Mouse (Mus musculus) brown adipose tissue, adult 24 weeks (tissue): ENCODE data around the gene Sapcd1. TPM values are rescaled to one million over a fixed set of nuclear protein-coding genes. Genes with fewer than 3 reads are reported as not detected.
A peak's percentile ranks its signal among the peaks of the same experiment; 100 is the strongest.
"Not testable (repeated sequence)": the region's sequence is repeated elsewhere in the genome, so short reads cannot be mapped to it uniquely, and the experiment has no call there.

Experiments used
- H3K27ac ChIP-seq: fragments of 200-500 bp; replicated peaks from 2 replicates; pipeline ENCODE4 v1.5.1; 2012; ENCODE audit warnings: low read depth, mild to moderate bottlenecking, low read length
- H3K4me1 ChIP-seq: fragments of 200-500 bp; 2 replicates; pipeline ENCODE4 v1.6.1; 2012; ENCODE audit warnings: low read length, mixed read lengths; ENCODE audit not compliant: control insufficient read depth, insufficient read depth, insufficient read length
- H3K4me3 ChIP-seq: fragments of 200-500 bp; 2 replicates; pipeline ENCODE4 v1.5.1; 2012; ENCODE audit warnings: low read depth, mild to moderate bottlenecking, low read length, moderate library complexity; ENCODE audit not compliant: insufficient read depth
- polyA plus RNA-seq: library from polyadenylated mRNA; stranded (reverse); fragments of >200 nt; gene quantifications from 2 replicates; pipeline ENCODE4 v1.2.4, GENCODE M21; 2012; ENCODE audit not compliant: missing spikeins, insufficient read depth, insufficient read length

Gene Sapcd1
- polyA plus RNA-seq, 1 experiment = not detected

- peak within 1 kb of the TSS; percentile 86 for H3K27ac ChIP-seq
- peak within 1 kb of the TSS; percentile 63 for H3K4me3 ChIP-seq
These were observed 19.1 kb upstream of the Sapcd1 start, which contains the start of gene Msh5 for GRCm38 (mm10) chr17:35046681-35047455. Gene Msh5, minus strand, starts transcription at chr17:35046745.

DNA sequence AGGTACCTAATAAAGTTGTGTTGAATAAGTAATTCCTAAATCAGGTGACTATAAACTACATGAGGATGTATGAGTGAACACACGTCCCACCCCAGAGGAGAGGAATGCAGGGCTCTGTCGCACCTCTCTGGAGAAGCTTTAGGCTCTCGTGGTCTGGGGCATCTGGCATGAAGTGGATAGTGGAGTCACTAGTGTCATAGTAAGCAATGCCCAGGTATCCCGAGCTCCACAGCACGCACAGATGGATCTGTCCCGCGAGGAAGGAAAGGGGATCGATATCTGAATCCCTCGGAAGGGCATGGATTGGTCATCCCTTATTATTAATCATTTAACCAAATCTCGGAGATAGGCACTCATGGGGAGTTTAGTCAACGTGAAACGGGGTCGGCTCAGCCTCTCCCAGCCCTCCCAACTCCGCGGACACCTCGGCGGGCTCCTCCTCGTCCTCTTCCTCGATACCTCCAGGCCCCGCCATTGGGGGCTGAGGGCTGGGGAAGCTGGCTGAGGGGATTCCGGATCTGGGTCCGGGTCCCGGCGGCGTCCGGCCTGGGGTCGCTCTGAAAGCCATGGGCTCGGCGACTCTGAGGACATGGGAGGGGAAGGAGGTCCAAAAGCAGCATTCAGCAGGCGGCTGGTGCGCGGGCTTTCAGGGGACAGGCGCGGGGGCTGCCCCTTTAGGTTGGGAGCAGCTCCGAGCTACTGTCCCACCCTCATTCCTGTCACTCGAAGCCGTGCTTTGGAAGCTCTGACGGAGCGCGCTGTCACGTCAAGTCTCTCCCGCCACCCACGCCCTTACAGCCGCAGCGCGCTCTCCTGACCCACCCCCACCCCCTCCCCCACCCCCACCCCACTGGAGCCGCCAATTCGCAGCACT lies 18.2 kb upstream of the Sapcd1 start:
- Histone ChIP-seq H3K4me3 (peak overlapping the region; percentile 63), H3K4me1 (peaks cover 12% of the 10 kb centered on the region; the same call in 1 of the 2 replicates), H3K27ac (peak overlapping the region; percentile 57)

More at GRCm38 (mm10) chr17:35046681-35047455, 19.1 kb upstream of the Sapcd1 start, which contains the start of gene Msh5:
- peaks cover 12% of the 10 kb centered on the region; the same call in 1 of the 2 replicates for H3K4me1 ChIP-seq

DNA sequence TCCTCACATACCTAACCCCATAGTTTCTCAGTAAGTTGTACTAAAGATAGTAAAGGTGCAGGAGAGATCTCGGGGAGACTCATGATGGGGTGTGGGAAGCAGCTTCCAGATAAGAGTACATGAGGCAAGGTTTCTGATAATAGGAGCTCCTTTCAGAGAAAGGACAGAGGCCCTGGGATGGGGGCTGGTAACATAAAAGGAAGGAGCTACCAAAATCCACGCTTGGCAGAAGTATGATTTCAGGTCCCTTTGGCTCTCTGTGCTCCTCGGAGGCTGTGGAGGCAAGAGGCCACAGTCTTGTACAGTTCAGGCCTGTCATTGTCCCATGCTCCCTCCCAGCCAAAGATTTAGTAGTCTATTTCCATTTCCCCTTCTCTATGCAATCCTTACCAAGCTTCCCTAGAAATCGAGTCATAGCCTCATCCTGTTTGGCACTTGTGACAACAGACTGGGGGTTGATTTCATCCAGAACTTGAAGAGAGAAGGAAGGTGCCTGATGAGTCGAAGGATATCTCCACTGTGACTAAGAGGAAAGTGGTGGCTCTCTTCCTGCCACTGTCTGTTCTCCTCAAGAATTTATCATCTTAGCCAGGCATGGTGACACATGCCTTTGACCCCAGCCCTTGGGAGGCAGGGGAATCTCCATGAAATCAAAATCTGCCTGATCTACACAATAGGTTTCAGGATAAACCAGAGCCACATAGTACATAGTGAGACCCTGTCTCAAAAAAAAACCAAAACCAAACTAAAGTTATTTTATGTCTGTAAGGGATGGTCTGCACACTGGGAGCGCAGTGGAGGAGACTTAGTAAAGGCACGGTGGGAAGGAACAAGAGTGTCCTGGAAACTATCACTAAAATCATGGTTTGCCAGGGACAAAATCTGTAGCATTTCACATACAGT lies 17.3 kb upstream of the Sapcd1 start:
- Histone ChIP-seq H3K4me3 (no peak overlapping the region), H3K27ac (peak overlapping the region; percentile 26; the same call in 1 of the 2 replicates)

GRCm38 (mm10) chr17:35043794-35044193 lies 16.0 kb upstream of the Sapcd1 start:
- Histone ChIP-seq H3K4me3 (no peak overlapping the region), H3K4me1 (peaks cover 9% of the 10 kb centered on the region; the same call in 1 of the 2 replicates), H3K27ac (no peak overlapping the region)

More for the DNA sequence above, 17.3 kb upstream of the Sapcd1 start:
- H3K4me1 ChIP-seq = peaks cover 12% of the 10 kb centered on the region; the same call in 1 of the 2 replicates

- 0 out of 2 replicates have a peak, but pooled peaks cover 2% of the 10 kb centered on the region for H3K4me1 ChIP-seq
- H3K4me3 ChIP-seq = no peak overlapping the region
- H3K27ac ChIP-seq = no peak overlapping the region
These were observed 11.5 kb upstream of the Sapcd1 start for GRCm38 (mm10) chr17:35039121-35039873.

- H3K4me1 ChIP-seq = no peaks in the 10 kb centered on the region
- H3K4me3 ChIP-seq = no peak overlapping the region
- H3K27ac ChIP-seq = no peak overlapping the region
These were observed 7.1 kb upstream of the Sapcd1 start for GRCm38 (mm10) chr17:35034896-35035295.

DNA sequence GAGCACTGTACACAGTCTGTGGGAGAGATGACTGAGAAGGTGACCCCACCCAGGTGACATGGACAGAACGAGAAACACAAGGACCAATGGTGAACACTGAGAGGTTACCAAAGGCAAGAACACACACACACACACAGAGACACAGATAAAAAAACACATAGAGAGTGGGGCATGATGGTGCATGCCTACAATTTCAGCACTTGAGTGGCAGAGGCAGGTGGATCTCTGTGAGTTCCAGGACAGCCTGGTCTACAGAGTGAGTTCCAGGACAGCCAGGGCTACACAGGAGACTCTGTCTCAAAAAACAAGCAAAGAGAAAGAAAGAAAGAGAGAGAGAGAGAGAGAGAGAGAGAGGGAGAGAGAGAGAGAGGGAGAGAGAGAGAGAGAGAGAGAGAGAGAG lies 5.9 kb upstream of the Sapcd1 start:
- not testable (repeated sequence) for H3K4me3 ChIP-seq, H3K27ac ChIP-seq, H3K4me1 ChIP-seq

- no peaks in the 10 kb centered on the region for H3K4me1 ChIP-seq
- H3K4me3 ChIP-seq = no peak overlapping the region
- no peak overlapping the region for H3K27ac ChIP-seq
These were observed 4.6 kb upstream of the Sapcd1 start for GRCm38 (mm10) chr17:35032323-35032870.

DNA sequence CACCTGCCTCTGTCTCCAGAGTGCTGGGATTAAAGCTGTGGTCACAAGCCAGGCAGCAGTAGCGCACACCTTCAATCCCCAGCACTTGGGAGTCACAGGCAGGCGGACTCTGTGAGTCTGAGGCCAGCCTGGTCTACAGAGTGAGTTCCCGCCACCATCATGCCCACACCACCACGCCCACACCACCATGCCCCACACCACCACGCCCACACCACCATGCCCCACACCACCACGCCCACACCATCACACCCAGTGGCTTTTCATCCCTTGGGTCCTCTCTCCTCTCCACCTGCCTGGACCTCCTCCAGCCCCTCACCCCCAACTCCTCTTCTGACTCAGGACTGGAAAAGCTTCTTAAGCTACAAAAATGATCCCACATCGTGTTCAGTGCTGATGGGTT lies 4.1 kb upstream of the Sapcd1 start:
- Histone ChIP-seq H3K27ac (no peak overlapping the region), H3K4me1 (no peaks in the 10 kb centered on the region), H3K4me3 (no peak overlapping the region)

- H3K4me3 ChIP-seq = no peak overlapping the region
- H3K27ac ChIP-seq = no peak overlapping the region
- no peaks in the 10 kb centered on the region for H3K4me1 ChIP-seq
These were observed 3.5 kb upstream of the Sapcd1 start for GRCm38 (mm10) chr17:35031272-35031671.

- Histone ChIP-seq H3K27ac (no peak overlapping the region), H3K4me1 (no peaks in the 10 kb centered on the region)
These were observed 2.1 kb upstream of the Sapcd1 start for GRCm38 (mm10) chr17:35029691-35030532.

DNA sequence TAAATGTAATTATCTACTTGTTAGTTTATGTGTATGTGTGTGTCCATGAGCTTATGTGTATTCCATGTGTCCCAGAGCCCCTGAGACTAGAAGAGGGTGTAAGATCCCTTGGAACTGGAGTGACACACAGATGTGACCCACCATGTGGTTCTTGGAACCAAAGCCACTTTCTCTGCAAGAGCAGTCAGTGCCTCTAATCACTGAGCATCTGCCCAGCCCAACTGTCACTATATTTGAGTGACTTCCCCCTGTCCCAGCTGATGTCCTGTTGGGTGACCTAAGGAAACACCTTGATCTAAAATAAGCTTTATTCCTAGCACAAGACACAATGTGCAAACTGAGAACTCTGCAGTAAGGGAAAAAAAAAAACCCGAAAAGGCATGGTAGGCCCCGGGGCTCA lies 499 bp upstream of the Sapcd1 start:
- H3K27ac ChIP-seq = no peak overlapping the region
- H3K4me1 ChIP-seq = no peaks in the 10 kb centered on the region
- H3K4me3 ChIP-seq = no peak overlapping the region

More at GRCm38 (mm10) chr17:35029691-35030532, 2.1 kb upstream of the Sapcd1 start:
- H3K4me3 ChIP-seq = no peak overlapping the region

DNA sequence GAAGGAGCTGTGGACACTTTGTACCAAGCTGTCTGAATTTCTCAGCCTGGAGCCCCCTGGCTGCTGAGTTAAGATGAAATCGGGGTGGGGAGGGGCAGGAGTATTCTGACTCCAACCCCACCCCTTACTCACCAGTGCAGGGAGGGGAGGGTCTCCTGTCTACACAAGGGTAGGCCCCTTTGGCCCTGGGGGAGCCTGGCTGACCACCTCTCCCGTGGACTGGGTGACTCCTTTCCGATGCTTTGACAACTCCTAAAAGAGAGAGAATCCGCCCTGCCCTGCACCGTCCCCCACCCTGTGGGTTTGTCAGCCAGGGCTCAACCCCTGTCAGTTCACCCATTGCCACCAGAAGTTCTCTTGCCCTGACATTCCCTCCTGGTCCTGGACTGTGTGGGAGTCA lies 1.6 kb downstream of the Sapcd1 start:
- Histone ChIP-seq H3K4me3 (no peak overlapping the region), H3K27ac (no peak overlapping the region), H3K4me1 (peaks cover 3% of the 10 kb centered on the region; the same call in 1 of the 2 replicates)
